8 mouse cellular contexts compared by ENCODE assay signal in genomic region chr11:98018858-98019641, GRCm38 (mm10). TPM values are rescaled to one million over a fixed set of nuclear protein-coding genes. Genes with fewer than 3 reads are reported as not detected.
DNase-seq lines count a peak whose midpoint lies in the region; ATAC-seq lines count a peak whose summit lies in the region.

No protein-coding gene starts in this region.

- H3K36me3 ChIP-seq in midbrain, embryonic 16.5 days (ENCODE audit: control insufficient read depth, insufficient read depth, low read length) = peaks cover 28% of the 10 kb centered on the region

- no peaks in the 10 kb centered on the region for H3K27me3 ChIP-seq in midbrain, embryonic 16.5 days (ENCODE audit: control insufficient read depth, insufficient read depth, low read depth, low read length)

- H3K4me2 ChIP-seq in midbrain, embryonic 16.5 days (ENCODE audit: low read length) = peak overlapping the region; percentile 81; the same call in 1 of the 2 replicates

- DNase-seq in adrenal gland, postnatal 14 days = peak; percentile 69
- DNase-seq in adrenal gland, adult 8-10 months = no peak
- DNase-seq in spleen, postnatal 4 days (ENCODE audit: low spot score in 2 of 2) = peak; percentile 41 to 73
- DNase-seq in spleen, postnatal 14 days (ENCODE audit: low spot score in 2 of 2) = no peak
- peak; percentile 67 to 75 for DNase-seq in frontal cortex, postnatal 14 days (ENCODE audit: low spot score in 2 of 2)
- DNase-seq in left cerebral cortex, adult 11 months (ENCODE audit: low spot score) = peak; percentile 76
- DNase-seq in thymus, postnatal 14 days = peak; percentile 89

- 23% methylated on average over 9 of the region's 10 CpGs for WGBS in midbrain, embryonic 16.5 days

- H3K4me1 ChIP-seq in midbrain, embryonic 16.5 days (ENCODE audit: control insufficient read depth, insufficient read depth, low read length) = peaks cover 38% of the 10 kb centered on the region

- H3K4me3 ChIP-seq in midbrain, embryonic 16.5 days (ENCODE audit: low read depth, low read length) = peak overlapping the region; percentile 19; the same call in 1 of the 2 replicates

- ATAC-seq in midbrain, embryonic 16.5 days = no peak

- peak overlapping the region; percentile 61; the same call in 1 of the 2 replicates for H3K9ac ChIP-seq in midbrain, embryonic 16.5 days (ENCODE audit: low read depth, low read length)

- peak overlapping the region; percentile 76 for H3K27ac ChIP-seq in midbrain, embryonic 16.5 days (ENCODE audit: low read length)

- H3K9me3 ChIP-seq in midbrain, embryonic 16.5 days (replicated peaks; ENCODE audit: control insufficient read depth, low read length, poor library complexity, severe bottlenecking) = no peaks in the 10 kb centered on the region

RNA-seq across cellular contexts. Expression of gene Cacnb1, which starts 3.8 kb away (rescaled TPM):
- 7.8 and 10.4 TPM in 2 replicates for total RNA-seq in adrenal gland, postnatal 14 days (2021)
- 10 to 100 TPM in 2 of 4 experiments, 1 to 10 TPM in 2; 7.8 to 18.8 (median 13.6) TPM for total RNA-seq in adrenal gland, adult 8-10 months (2022)
- 73.2 and 77.6 TPM in 2 replicates for polyA plus RNA-seq in midbrain, embryonic 16.5 days (2015; fragmentation: Nextera tagmentation; extraction: Ambion mirVana)

RNA-seq across cellular contexts. Expression of gene Rpl19, which starts 7.5 kb away (rescaled TPM):
- 1,235 and 1,395 TPM in 2 replicates for total RNA-seq in adrenal gland, postnatal 14 days (2021)
- 1,000 to 10,000 TPM in 2 of 4 experiments, 100 to 1,000 TPM in 2; 894 to 1,148 (median 997) TPM for total RNA-seq in adrenal gland, adult 8-10 months (2022)
- 583 and 598 TPM in 2 replicates for polyA plus RNA-seq in midbrain, embryonic 16.5 days (2015; fragmentation: Nextera tagmentation; extraction: Ambion mirVana)

RNA-seq across cellular contexts. Expression of gene Arl5c, which starts 23.1 kb away (rescaled TPM):
- 1.1 and 4.4 TPM in 2 replicates for total RNA-seq in adrenal gland, postnatal 14 days (2021)
- total RNA-seq in adrenal gland, adult 8-10 months (2022) = 1 to 10 TPM in 3 of 4 experiments, under 1 TPM in 1; 0.44 to 1.8 (median 1.4) TPM
- polyA plus RNA-seq in midbrain, embryonic 16.5 days (2015; fragmentation: Nextera tagmentation; extraction: Ambion mirVana) = 6.3 and 8.4 TPM in 2 replicates

RNA-seq across cellular contexts. Expression of gene Plxdc1, which starts 32.8 kb away (rescaled TPM):
- total RNA-seq in adrenal gland, postnatal 14 days (2021) = 4.3 and 4.8 TPM in 2 replicates
- 10 to 100 TPM; 13.5 to 36.2 (median 24.0) TPM for total RNA-seq in adrenal gland, adult 8-10 months (2022)
- 2.7 and 3.1 TPM in 2 replicates for polyA plus RNA-seq in midbrain, embryonic 16.5 days (2015; fragmentation: Nextera tagmentation; extraction: Ambion mirVana)

RNA-seq across cellular contexts. Expression of gene Stac2, which starts 34.2 kb away (rescaled TPM):
- 3.1 and 3.7 TPM in 2 replicates for total RNA-seq in adrenal gland, postnatal 14 days (2021)
- total RNA-seq in adrenal gland, adult 8-10 months (2022) = 10 to 100 TPM in 1 of 4 experiments, 1 to 10 TPM in 3; 3.8 to 10.9 (median 6.6) TPM
- 2.6 and 4.0 TPM in 2 replicates for polyA plus RNA-seq in midbrain, embryonic 16.5 days (2015; fragmentation: Nextera tagmentation; extraction: Ambion mirVana)

Comparison
In these comparisons a context has a peak if more than half of its experiments do, and no peak if none do; other contexts are left out.
1. DNase-seq: peak in adrenal gland, postnatal 14 days (single experiment), spleen, postnatal 4 days (2 of 2), frontal cortex, postnatal 14 days (2 of 2), left cerebral cortex, adult 11 months (single experiment) and thymus, postnatal 14 days (single experiment); none in adrenal gland, adult 8-10 months (single experiment) and spleen, postnatal 14 days (0 of 2).